Mouse (Mus musculus) cortical plate, adult 2 months (tissue): ENCODE data around the gene Acmsd.

Experiments used
- CTCF ChIP-seq: fragments of 200-500 bp; IDR thresholded peaks from 2 replicates; pipeline ENCODE4 v1.5.1; 2011; ENCODE audit warnings: mild to moderate bottlenecking, control low read depth, low read length; ENCODE audit not compliant: insufficient read depth; ENCODE audit errors: extremely low read depth
- POLR2A ChIP-seq: fragments of 200-500 bp; IDR thresholded peaks from 2 replicates; pipeline ENCODE4 v1.6.1; 2011; ENCODE audit warnings: mild to moderate bottlenecking, low read length, control low read depth; ENCODE audit not compliant: insufficient read depth; ENCODE audit errors: extremely low read depth

DNA sequence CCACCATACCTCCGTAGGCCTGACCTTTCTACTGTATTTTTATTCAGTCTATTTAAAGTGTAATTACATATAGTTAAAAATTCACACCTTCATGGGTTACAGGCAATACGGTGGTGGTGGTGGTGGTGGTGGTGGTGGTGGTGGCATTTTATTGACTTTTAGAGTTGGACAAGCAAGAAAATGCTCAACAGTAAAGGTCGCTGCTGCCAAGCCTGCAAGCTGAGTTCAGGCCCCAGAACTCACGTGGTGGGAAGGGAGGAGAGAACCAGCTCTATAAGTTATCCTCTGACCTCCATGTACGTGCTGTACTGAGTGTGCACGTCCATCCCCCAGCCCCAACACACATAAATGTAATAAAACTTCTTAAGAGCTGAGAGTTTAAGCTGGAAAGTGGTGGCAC is 87.2 kb downstream of the Acmsd start:
- TF ChIP-seq CTCF (no peak), POLR2A (no peak)
